Mouse (Mus musculus) hematopoietic stem cell, adult 5-6 weeks (primary cell): ENCODE measurements around the gene Kpna2. TPM values are rescaled to one million over a fixed set of nuclear protein-coding genes. Genes with fewer than 3 reads are reported as not detected.

Experiments used
- ATAC-seq, 2 experiments: fragments of 125-278 bp in 1 of 2; replicated peaks in 1 of 2; 2 replicates each; pipeline ENCODE4 v1.8.0; 2016 to 2017; ENCODE audit warnings: inconsistent platforms in 2 of 2, mild to moderate bottlenecking in 2 of 2, moderate number of reproducible peaks in 2 of 2, low read depth in 1 of 2, moderate TSS enrichment in 1 of 2; ENCODE audit not compliant: low FRiP score in 2 of 2, poor library complexity in 2 of 2, severe bottlenecking in 2 of 2, insufficient read depth in 1 of 2, low TSS enrichment in 1 of 2
- total RNA-seq: library from RNA; stranded (forward); fragments of 172-1452, 232-1000 nt; gene quantifications from 2 replicates; pipeline ENCODE4 v1.2.3, GENCODE M21; 2017

Kpna2 gene
- 104 and 116 TPM in 2 replicates for total RNA-seq

DNA sequence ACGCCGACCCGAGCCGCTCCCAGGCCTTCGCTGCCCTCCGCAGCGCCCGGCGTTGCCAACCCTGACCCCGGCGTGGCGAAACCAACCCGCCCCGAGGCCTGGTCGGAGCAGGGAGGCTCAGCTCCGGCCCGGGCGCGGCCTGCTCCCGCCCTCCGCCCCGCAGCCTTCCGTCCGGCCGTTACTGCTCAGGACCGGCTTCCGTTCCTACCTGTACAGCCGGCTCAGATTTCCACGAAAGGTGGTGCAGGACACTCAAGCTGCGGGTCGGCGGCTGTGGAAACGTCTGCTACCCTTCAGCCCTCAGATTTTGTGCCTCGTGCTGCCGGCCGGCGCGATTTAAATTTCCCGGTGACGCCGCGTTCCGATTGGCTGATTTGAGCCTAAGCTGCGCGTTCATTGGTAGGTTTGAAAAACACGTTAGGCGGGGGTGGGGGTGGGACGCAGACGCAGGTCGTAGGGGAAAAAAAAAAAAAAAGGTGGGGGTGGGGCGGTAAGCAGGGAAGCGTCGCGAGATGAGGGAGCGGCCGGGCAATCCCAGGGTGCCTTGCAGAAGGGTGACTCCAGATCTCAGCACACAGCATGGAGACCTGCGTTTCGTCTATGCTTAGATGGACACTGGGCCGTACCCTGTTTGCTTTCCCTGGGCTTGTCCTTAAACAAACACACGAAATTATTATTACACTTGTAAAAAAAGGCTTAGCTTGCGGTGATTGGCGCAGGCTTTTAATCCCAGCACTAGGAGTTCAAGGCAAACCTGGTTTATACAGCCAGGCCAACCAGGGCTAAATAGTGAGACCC, at the start of gene Kpna2:
TSS of gene Kpna2 (minus strand) at position 391 of the 798 bp plus-strand sequence.
- peak; percentile 89 to 94 for ATAC-seq

DNA sequence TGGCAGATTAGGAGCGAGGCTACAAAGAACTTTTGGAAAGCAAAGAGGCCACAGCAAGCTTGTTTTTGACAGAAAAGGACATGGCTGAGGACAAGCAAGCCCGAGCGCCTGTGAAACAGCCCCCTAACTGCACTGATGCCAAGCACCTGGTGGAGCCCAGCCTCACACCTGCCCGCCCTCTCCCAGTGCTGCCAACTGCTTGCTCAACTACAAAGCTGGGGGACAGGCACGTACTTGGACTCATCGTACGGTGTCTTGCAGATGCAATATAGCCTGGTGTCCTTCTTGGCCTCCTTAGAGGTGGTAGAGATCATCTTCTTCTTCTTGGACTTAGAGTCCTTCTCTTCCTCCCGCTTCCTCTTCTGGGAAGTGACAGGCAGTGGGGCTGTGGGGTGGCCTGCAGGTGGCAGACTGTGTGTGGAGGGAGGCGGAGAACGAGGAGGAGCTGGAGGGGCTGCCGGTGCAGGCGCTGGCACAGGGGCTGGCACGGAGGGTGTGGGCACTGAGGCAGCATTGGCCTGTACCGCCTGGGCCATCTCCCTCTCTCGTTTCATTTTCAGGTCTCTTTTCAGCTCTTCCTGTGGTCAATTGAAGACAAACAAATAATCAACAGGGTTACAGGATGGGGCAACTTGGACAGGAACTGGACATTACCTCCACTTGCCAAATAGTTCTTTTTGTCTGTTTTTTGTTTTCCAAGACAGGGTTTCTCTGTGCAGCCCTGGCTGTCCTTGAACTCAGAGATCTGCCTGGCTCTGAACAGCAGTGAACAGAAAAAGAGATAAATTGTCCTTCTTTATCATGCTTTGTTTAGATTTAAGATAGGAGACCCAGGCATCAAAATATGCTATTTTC, 47.7 kb upstream of the Kpna2 start:
- ATAC-seq: no peak

DNA sequence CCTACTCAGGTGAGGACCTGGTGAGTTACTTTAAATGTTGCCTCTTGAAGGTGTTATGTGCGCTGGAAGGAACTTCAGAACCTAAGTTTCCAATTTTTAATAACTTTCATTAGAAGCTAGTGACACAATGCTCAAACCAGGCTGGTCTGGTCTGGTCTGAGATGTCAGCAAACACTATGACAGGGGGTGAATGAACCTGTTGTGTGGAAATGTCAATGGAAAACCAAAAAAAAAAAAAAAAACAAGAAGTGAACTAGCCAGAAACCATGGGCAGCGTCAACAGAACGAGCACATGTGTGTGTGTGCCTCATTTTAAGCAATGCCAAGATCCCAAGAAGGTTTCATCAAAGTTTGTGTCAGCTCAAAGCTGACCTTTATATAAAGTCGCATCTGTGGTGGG, 46.2 kb upstream of the Kpna2 start:
- ATAC-seq: no peak

DNA sequence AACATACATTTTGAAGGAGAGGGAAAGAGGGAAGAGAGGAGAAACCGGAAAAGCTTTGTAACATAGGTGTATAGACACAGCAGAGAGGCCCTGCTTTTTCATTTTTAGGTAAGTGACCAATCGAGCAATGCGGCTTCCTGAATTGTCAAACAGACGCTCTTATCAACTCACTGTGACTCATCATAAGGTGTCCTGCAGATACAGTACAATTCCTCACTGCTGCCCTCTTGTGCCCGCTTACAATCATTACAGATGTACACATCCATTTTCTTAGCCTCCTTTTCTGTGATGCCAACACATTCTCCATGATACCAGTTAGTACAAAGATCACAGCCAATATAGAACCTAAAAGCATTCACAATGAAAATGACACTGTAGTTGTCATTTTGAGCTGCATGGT, 45.0 kb upstream of the Kpna2 start:
- peak; percentile 87 to 91 for ATAC-seq

DNA sequence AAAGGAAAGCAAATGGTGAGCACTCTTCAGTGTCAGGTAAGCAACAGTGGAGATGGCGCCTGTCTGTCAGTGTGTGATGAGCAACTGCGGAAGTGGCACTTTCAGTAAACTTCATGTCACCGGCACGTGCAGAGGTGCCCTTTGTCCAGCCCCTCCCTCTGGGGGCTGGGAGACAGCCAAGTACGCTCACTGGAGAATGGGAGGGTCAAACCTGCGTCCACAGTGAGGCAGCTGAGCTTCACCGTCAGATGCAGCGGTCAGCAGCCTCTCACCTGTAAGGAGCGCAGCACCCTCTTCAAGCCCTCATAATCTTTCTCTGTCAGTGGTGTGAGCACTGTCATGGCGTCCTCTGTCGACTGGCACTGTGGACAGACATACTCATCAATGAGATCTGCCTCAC, 44.0 kb upstream of the Kpna2 start:
- ATAC-seq: no peak

DNA sequence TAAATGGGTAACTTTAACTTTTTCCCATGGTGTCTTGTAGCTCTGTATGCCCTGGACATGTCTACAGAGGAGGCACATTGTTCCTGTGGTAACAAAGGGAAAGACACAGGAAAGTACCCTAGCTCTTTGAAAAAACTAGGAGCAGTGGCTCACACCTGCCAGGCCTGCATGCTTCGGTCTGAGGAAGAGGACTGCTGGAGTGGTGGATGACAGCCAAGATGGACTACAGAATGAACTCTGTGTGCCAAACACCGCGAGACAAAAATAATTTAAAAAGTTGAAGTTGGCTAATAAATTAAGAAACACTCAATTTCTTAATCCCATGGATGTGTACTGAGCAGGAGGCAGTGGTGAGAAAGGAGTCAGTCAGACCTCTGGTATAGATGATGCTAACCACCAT, 42.1 kb upstream of the Kpna2 start:
- ATAC-seq: no peak

DNA sequence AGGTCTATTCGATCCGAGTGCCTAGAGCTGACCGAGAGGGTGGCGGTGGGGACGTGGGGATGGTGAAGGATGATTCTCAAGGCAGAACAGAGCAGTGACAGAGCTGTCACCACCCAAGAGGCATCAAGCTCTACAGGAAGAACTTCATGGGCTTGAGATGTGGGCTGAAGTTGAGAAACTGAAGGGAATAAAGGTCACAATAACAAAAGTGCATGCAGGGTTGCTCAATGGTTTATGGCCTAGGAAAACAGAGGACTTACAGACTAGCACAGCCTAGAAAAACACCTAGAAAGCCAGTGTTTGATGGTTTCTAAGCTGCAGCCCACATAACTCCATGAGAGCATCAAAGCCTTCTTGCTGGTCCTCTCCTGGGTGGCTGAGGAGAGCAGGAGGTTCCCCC, 40.1 kb upstream of the Kpna2 start:
- ATAC-seq: no peak

DNA sequence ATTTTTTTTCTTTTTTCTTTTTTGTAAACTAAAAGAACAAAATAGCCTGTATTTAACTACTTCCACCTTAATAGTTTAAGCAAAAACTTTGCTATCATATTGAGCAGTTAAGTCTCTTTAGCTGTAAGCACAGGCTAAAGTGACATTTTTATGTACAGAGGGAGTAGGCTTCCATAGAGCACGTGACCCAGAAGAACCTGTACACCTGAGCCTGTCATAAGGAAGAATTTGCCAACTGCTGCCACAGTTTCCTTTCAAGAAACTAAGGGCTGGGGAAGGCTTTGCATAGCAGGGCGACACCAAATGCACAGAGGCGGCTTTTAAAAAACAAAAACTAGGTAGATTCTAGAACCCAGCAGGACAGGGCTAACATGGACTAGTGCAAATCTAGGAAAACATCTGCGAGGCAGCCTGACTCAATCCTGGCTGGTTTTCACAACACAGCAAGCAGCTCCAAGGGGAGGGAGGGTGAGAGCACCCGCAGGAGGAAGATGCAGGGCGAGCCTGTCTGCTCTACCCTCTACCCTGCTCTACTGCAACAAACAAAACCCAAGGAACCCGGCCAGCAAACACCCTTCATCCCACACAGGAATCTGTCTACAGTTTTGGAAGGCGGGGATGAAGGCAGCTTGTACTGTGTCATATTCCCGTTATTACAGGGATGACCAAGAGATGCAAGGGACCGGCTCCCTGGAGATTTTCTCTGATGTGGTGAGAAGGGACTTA, 34.9 kb upstream of the Kpna2 start:
- ATAC-seq: no peak

DNA sequence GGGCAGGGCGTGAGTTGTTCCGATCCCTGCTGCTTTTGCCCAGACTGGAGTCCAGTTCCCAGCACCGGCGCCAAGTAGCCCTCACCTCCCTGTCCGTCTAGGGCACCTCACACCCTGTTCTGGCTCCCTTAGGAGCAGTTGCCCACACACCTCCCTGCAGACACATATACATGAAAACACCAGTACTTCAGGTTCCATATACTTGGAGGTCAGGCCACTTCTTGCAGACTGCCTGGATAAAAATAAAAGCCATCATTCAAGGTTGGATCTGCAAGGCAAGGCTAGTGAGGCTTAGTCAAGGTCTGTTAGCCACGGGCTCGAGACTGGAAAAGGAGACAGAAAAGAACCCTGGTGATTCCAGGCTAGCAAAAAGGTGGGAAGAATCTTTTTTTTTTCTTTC, 32.3 kb upstream of the Kpna2 start:
- ATAC-seq: no peak

DNA sequence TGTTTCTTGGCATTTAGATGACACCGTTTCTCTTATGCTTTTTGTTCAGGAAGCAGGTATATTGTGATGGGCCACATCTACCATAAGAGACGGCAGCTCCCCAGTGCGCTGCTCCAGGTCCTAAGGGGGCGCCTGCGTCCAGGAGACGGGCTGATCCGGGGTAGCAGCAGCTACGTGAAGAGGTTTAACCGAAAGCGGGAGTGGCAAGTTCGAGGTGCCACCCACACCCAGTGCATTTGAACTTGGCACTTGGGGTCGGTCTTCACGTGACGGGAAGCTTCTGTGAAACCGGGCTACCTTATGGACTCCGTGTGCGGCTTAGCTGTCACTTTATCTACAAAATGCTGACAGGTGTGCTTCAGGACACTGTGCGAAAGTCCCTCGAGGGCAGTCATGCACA, 30.2 kb upstream of the Kpna2 start:
- ATAC-seq: no peak

DNA sequence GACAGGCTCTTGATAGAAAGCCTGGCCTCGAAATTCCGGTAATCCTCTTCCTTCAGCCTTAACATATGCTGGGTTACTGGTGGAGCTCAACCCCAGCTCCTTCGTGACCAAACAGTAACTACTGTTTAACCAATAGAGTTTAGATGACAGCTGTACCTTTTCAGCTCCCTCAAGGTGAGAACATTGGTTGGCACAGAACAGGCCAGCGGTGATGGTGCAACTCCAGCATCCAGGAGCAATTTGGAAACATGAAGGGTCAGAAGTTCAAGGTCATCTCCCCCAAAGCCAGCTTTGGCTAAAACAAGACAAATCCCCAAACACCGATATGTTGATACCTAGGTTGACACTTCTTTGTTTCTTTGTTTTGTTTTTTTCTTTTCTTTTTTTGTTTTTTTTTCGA, 29.4 kb upstream of the Kpna2 start:
- no peak for ATAC-seq

DNA sequence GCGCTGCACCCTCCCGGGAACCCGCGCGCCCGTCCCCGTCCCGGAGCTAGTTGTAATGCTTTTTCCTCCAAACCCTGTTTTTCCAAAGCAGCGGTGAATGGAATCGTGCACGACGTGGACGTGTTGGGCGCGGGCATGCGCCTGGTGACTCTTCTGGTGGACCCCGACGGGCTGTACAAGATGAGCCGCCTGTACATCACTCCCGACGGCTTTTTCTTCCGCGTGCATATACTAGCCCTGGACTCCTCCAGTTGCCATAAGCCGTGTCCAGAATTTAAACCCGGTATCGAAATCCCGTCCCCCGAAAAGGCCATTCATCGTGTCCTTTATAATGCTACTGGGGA, 28.9 kb upstream of the Kpna2 start:
- ATAC-seq: peak in 1 of 2 experiments; percentile 18; a peak in 1 of 4 replicates

DNA sequence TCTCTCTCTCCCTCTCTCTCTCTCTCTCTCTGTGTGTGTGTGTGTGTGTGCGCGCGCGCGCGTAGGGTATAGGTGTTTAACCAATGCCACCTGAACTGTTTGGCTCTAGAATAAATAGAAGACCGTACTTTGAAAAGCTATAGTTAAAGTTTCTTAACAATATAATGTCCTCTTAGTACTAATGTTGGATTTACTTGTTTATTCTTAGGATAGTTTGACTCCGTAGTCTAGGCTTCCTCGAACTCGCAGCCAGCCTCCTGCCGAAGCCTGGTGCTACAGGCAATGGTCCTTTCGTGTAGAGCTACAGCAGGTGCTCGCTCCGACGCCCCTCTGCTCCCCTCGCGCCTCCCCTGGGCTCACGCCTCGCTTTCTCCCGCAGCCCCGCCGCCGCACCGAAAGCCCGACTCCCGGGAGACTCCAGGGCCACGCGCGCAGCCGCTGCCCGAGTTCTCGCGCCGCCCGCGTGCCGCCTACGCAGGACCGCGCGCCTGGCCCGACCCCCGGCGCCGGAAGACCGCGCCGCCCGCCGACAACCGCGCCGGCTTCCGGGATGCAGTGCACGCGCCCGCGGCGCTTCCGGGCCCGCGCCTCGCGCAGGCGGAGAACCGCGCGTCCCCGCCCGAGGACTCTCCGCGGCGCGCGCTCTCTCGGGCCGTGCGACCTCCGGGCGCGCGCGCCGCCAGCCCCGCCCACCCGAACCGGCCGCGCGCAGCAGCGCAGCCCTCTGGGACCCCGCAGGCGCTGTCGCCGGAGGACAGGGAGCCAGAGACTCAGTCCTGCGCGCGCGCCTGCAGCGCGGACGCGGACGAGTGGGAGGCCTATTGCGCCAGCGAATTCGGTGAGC, 28.3 kb upstream of the Kpna2 start:
- peak; percentile 48 to 54 for ATAC-seq

DNA sequence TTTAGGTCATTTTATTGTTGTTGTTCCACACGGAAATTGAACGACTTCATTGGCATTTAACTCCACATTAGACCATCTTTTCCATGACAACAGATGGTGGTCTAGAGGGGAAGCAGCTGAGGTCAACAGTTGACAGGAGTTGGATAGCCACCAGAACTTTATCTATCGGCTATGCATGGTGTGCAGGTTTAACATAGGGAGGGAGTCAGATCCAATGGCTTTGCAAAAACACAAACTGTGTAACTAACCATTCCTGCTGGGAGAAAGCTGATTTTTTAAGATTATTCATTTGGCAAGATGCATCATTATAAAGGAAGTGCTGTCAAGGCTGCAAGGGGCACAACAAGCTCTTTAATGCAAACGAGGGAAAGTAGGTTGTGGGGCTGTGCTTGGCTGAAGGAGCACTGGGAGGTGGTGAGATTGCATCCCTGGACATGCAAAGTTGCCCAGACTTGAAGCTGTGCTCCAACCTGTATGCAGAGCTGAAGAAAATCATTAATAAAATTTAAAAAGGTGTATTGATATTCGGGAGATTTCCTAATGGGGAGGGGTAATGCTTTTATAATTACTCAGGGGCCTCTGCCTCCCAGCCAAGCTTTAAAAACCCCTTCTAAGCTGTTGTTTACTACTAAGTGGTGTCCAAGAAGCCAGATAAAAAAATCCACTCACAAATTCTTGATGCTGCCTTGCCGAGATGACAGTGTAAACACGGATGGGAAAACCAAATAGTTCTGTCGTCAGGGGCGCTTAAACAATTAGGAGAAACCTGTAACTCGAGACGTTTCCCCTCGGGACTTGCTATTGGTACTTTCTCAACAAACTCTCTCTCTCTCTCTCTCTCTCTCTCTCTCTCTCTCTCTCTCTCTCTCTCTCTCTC, 27.5 kb upstream of the Kpna2 start:
- no peak for ATAC-seq

DNA sequence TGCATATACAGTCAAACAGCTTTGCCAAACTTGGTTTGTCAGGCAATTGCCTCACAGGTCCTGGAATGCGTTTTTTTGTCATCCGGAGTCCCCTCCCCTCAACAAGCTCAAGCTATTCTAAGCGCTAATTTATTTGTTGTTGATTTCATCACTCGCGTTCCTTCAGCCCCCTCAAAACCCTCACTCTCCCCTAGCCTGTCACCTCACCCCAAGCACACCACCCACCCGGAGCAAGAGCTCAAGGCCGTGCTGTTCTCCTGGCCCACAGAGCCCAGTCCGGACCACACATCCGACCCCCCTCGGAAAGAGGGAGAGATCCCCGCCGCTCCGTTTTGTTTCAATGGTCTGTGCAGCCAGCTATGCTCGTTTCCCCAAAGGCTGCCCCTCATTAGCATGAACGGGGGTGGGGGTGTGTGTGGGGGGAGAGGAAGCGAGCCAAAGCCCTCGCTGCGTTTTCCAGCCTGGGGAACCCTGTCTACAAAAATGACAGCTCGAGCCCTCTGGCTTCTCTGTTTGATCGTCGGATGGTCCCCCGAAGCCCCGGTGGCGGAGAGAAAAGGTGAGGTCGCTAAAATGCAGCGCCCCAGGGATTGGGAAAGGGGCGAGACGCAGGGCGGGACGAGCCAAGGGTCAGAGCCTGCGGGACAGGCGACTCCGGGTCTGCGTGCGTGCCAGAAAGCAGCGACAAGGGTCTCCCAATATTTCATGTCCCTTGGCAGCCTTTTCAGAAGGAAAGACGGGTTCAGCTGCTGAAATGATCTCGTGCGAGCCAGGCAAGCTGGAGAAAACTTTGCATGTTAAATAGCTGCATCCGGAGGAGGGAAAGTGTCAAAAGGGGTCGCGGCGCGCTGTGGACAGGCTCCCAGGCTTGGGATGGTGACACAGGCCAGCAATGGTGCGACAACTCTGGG, 26.3 kb upstream of the Kpna2 start, which contains the start of gene 1810010H24Rik:
TSS of gene 1810010H24Rik (plus strand) at position 271 of the 911 bp plus-strand sequence.
- ATAC-seq: peak in 1 of 2 experiments; percentile 19; a peak in 1 of 4 replicates
